Mouse (Mus musculus) embryonic fibroblast, embryonic 13.5 days (primary cell): ENCODE measurements around the gene Ppp1r10.
"Not testable (repeated sequence)": the region's sequence is repeated elsewhere in the genome, so short reads cannot be mapped to it uniquely, and the experiment has no call there.

Source experiments
- CTCF ChIP-seq: IDR thresholded peaks from 2 replicates; pipeline ENCODE4 v1.5.1; 2011; ENCODE audit warnings: mild to moderate bottlenecking, control low read depth, low read length, moderate library complexity, borderline replicate concordance; ENCODE audit not compliant: insufficient read depth
- POLR2A ChIP-seq: IDR thresholded peaks from 2 replicates; pipeline ENCODE4 v1.6.1; 2011; ENCODE audit warnings: low read depth, mild to moderate bottlenecking, control low read depth, low read length, moderate library complexity

DNA sequence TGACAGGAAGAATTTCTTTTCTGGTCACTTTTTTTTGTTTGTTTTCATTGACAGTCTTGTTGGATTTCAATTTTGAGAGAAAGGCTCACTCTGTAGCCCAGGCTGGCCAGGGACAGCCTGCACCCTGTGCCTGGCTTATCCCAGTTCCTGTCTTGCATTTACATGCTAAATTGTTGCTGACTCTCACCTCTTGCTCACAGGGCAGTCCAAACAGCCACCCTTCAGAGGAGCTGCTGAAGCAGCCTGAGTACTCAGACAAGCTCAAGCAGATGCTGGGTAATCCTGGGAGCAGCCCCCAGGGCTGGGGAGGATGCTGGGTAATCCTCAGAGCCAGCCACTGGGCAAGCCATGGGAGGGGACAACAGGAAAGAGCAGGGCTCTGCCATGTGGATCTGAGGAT lies 34.7 kb downstream of the Ppp1r10 start:
- not testable (repeated sequence) for TF ChIP-seq CTCF, POLR2A
